Mouse (Mus musculus): ENCODE measurements around the gene Mtg2. TPM values are rescaled to one million over a fixed set of nuclear protein-coding genes. Genes with fewer than 3 reads are reported as not detected.

The Mtg2 gene
- total RNA-seq, 2 experiments from 2014 or later = 15.7 to 16.3 TPM

- no peak for DNase-seq (ENCODE audit: low spot score in 2 of 2)
Measured at GRCm38 (mm10) chr2:180051986-180052733, 18.2 kb upstream of the Mtg2 start.

DNA sequence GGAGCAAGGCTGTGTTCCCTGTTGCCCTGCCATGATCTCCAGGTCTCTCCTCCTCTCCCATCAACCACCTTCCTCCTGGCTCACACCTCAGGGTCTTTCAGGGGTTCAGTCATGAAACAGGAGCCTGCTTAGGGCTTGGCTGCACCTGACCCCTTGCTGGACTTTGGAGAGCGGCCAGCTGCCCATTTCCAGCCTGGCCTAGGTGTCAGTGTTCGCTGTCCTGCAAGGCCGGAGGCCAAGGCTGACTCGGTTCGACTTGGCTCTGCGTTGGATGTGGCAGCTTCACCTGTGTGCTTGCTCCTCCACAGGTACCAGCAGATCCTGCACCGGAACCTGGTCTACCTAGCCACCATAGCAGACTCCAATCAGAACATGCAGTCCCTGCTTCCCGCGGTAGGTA, 17.4 kb upstream of the Mtg2 start:
- no peak for DNase-seq (ENCODE audit: low spot score in 2 of 2)

DNA sequence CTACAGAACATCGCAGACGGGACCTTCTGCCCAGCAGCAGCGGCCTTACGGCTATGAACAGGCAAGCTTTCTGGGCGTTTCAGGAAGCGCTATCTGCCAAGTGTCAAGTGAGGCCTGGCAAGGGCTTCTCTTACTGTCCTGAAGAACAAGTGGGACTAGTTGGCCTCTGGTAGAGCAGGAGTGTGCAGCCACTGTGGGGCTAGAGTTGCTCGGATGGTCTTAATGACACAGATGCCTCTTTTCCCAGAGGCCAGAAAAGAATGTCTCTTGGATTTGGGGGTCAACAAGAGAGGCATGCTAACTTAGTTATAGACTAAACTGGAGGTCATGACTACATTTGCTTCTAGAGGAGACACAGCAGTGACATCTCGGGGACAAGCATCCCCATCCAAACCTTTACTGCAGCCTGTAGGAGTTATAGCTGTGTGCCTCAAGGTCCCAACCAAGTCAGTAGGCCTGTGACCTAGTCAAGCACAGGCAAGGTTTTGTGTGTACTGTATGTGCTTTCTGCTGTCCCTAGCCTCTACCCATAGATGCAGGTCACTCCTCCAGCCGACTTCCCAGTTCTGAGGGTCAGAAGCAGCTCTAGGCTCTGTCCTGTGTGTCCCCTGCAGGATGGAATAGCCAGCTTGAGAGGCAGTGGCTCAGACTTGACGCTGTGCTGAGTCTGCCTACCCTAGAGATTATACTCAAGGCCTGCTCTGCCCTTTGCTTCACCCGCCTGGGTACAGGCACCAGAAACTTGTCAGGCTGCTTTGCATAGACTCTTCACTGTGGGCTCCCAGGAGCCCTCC, 6.9 kb upstream of the Mtg2 start:
- DNase-seq (ENCODE audit: low spot score in 2 of 2) = no peak

DNA sequence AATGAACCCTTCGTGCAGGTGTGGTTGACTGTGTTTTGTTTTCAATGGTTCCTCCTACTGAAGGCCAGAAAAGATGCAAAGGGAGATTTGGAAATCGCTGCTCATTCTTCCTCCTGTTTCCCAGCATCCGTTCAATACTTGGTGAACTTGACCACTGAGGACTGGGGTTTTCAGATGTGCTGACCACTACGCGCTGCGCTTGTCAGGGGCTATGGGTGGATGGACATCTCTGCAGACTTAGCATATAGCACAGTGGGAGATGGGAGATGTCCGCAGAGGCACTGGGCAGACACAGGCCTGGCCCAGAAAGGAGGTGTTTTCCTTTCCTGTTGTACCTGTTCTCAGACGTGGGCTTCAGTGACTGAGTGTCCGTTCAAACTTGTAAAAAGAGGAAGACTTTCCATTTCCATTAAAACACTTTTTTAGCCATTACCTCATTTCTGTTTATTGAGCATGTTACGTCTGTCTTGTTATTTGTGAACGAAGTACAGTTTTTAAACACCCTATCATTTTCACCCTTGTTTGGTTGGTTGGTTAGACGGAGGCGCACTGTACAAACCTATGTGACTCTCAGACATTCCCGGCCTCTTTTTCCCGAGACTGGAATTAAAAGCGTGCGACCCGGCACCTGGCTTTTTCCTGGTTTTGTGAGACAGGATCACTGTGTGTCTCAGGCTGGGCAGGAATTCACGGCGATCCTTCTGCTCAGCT, 463 bp upstream of the Mtg2 start:
- DNase-seq (ENCODE audit: low spot score in 2 of 2) = no peak

DNA sequence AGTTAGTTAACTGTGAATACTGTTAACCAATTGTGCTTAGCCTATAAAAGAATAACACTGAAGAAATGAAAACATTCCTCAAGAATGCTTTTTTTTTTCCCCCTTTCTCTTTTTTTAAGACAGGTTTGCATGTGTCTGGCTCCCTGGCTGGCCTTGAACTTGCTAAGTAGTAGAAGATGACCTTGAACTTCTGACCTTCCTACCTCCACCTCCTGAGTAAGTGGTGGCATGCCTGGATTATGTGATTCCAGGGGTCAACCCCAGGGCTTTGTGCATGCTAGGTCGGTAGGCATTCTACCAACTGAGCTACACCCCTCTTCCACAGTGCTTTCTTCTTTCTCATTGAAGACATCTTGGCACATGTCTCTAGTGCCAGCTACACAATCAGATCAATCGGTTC, 1.3 kb downstream of the Mtg2 start:
- no peak for DNase-seq (ENCODE audit: low spot score in 2 of 2)

GRCm38 (mm10) chr2:180072886-180073285, 2.5 kb downstream of the Mtg2 start:
- no peak for DNase-seq (ENCODE audit: low spot score in 2 of 2)

- no peak for DNase-seq (ENCODE audit: low spot score in 2 of 2)
Measured at GRCm38 (mm10) chr2:180077622-180078021, 7.2 kb downstream of the Mtg2 start.

DNA sequence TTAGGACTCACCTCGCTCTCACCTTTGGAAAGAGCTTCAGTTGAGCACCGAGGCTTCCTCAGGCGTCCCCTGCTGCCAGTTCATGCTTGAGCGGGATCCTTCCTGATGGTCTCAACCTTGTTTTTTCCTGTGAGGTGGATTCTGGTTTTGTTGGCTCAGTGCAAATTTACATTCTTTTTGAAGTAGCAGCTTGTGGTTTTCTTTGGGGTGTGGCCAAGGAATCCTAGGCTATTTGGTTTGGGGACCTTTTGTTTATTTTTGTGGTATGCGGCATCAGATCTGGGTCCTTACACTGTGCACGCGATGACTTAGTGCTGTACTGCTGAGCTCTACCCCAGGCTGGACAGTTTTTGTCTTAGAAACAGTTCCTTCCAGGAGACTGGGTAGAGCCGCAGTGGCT, 10.3 kb downstream of the Mtg2 start:
- DNase-seq (ENCODE audit: low spot score in 2 of 2) = no peak

DNA sequence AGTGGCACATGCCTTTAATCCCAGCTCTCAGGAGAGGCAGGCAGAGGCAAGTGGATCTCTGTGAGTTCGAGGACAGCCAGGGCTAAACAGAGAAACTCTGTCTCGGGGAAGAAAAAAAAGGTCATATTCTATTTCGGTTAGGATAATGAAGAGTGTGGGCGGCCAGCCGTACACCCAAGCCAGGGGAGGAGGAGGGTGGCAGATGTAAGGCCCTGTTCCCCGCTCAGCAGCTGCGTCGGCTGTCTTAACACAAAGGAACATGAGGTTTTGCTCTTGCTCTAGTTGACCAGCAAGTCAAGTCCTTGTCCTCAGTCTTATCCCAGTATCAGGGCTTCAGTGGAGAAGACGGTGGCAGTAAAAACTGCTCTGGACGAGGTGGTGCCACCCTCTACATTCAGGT, 12.7 kb downstream of the Mtg2 start:
- DNase-seq (ENCODE audit: low spot score in 2 of 2) = no peak

- no peak for DNase-seq (ENCODE audit: low spot score in 2 of 2)
Measured at GRCm38 (mm10) chr2:180084565-180084964, 14.2 kb downstream of the Mtg2 start.

DNA sequence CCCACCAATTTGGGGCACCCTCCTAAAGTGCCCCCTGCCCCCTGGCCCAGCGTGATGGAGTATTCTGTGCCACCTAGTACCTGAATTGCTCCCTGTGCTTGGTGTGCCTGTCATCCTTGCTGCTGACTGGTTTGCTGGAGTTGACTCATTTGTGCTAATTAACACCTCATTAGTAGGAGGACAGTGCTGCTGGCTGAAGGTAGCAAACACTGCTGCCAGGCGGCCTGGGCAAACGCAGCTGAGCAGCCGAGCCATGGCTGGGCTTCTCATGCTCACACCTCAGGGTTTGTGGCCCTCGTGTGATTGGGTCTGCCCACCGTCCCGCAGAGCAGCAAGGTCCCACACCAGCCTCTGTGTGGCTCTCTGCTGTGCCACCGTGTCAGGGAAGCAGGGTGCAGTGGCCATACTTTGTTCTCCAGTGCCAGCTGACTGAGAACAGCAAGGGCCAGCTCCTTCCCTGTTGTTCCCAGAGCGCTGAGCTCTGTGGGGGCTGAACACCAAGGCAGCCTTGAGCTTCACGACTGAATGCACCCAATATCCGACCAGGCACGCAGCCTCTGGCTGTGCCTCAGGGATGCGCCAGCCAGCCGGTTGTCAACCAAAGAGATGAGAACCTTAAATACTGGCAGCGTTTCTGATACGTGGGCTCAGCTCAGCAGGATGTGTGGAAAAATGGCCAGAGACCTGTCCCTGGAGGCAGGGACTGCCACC, 15.7 kb downstream of the Mtg2 start:
- DNase-seq (ENCODE audit: low spot score in 2 of 2) = peak in 1 of 2 experiments; percentile 49

DNA sequence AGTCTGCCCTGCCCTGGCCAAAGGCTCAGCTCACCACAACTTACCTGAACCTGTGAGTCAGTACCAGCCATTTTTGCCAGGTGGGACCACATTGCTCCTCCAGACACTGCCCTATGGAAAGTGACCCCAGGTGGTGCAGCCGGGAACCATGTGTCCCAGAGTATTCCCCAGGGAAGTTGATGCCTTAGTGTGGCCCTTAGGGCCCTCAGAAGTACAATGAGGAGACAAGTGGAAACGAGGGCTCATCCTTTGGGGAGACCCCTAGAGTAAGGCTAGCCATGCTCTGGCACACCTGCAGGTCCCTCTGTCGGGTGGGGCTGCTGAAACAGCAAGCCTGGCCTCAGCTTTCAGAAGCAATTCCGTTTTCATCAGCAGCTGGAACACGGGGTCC, 16.2 kb downstream of the Mtg2 start:
- no peak for DNase-seq (ENCODE audit: low spot score in 2 of 2)

DNA sequence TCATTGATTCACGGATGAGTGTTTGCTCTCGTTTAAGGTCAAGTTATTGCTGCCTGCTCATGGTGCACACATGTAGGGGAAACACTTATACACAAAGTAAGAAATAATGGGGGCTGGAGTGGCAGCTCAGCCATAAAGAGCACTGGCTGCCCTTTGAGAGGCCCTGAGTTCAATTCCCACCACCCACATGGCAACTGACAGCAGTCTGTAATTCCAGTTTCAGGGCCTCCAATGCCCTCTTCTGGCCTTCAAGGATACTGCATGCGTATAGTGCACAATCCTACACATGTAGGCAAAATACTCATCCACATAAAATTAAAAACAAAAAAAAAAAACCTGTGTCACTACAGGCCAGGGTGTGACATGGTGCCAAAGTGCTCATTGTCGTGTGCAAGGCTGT, 17.1 kb downstream of the Mtg2 start:
- no peak for DNase-seq (ENCODE audit: low spot score in 2 of 2)

- no peak for DNase-seq (ENCODE audit: low spot score in 2 of 2)
Measured at GRCm38 (mm10) chr2:180090285-180090684, 19.9 kb downstream of the Mtg2 start.

GRCm38 (mm10) chr2:180095711-180096110, 25.3 kb downstream of the Mtg2 start:
- no peak for DNase-seq (ENCODE audit: low spot score in 2 of 2)

GRCm38 (mm10) chr2:180097585-180097984, 27.2 kb downstream of the Mtg2 start:
- no peak for DNase-seq (ENCODE audit: low spot score in 2 of 2)

DNA sequence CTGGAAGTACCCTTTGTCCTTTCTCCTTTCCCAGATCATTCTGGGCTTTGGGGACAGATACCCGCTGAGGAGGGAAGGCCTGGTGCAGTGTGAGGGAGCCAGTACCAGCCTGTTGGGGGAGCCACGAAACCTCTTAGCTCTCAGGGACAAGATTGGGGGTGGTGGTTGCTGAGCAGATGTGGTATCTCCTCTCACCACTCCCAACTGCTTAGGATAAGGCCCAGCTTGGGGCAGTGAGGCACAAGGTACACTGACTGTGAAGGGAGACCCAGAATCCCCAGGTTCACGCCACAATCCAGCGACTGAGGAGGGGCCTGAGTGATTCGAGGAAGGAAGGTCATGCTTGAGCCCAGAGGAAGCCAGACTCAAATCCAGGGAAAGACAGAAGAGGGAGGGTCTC, 27.8 kb downstream of the Mtg2 start:
- no peak for DNase-seq (ENCODE audit: low spot score in 2 of 2)

DNA sequence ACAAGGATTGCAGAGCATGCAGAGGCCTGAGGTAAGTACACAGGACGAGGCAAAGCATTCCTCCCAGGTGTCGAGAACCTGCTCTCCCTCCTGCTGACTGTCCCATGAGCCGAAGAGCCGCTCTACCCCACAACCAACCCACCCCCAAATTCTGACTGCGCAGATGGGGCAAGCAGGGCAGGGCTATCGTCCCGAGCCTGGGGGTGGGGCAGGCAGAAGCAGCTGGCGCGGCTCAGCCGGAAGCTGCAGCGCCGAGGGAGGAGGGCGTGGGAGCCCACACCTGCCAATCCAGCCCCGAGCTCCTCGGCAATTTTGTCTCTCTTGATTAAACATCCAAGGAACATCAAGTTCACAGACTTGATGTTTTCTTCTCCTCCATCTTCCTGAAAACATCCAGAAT, 29.1 kb downstream of the Mtg2 start:
- no peak for DNase-seq (ENCODE audit: low spot score in 2 of 2)

DNA sequence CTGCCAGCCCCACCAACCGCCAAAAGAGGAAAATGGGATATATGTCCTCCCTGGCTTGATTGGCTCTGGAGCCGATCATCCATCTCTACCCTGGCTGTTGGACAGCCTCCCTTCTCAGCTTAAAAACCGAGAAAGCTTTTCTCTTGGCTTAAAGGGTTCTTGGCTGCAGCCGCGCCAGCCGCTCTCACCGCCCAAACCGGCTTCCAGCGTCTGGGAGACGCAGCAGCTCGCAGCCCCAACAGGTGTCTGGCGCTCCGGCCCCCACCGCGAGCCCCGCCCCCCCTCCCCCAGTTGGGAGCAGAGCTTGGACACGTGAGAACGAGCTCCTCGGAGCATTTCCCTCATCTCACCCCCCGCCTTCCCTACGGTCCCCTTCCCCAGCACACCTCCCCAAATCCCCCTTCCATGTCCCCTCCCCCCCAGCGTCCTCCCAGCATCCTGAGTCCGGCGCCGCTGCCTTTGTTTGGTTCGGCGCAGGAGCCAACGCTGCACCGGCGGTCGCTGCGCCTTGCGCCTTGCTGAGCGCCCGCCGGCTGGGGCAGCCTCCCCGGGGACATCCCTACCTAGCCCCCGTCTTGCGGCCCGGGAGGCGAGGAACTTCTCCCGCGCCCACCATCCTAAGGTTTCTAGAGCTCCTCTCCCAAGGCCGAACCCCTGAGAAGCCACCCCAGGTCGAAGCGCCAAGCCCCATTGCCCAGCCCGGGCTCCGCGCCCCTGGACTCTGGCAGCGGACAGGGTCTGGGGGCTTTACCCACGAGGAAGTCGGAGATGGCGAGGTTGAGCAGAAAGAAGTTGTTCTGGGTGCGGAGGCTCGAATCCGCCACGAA, 33.0 kb downstream of the Mtg2 start:
- no peak for DNase-seq (ENCODE audit: low spot score in 2 of 2)

GRCm38 (mm10) chr2:180103978-180104658, 33.7 kb downstream of the Mtg2 start, which contains the start of gene Hrh3:
Gene Hrh3, minus strand, starts transcription at chr2:180104488.
- DNase-seq (ENCODE audit: low spot score in 2 of 2) = no peak
